Mouse (Mus musculus) intestine, embryonic 15.5 days (tissue): Measurements from ENCODE around the gene Dnlz. TPM values are rescaled to one million over a fixed set of nuclear protein-coding genes. Genes with fewer than 3 reads are reported as not detected.
A peak's percentile ranks its signal among the peaks of the same experiment; 100 is the strongest.
"Not testable (repeated sequence)": the region's sequence is repeated elsewhere in the genome, so short reads cannot be mapped to it uniquely, and the experiment has no call there.

ENCODE experiments used
- ATAC-seq: fragments of 200-750 bp; cut with Nextera tagmentation; 2 replicates; pipeline ENCODE4 v1.8.0; 2017; ENCODE audit warnings: moderate TSS enrichment, moderate library complexity
- H3K27ac ChIP-seq: fragments of 300-500 bp; sonication (generic); 2 replicates; pipeline ENCODE4 v1.5.1; 2015; ENCODE audit warnings: mild to moderate bottlenecking, inconsistent platforms
- H3K27me3 ChIP-seq: fragments of 300-500 bp; sonication (generic); replicated peaks from 2 replicates; pipeline ENCODE4 v1.6.1; 2015; ENCODE audit warnings: inconsistent platforms
- H3K36me3 ChIP-seq: fragments of 300-500 bp; sonication (generic); 2 replicates; pipeline ENCODE4 v1.6.1; 2015; ENCODE audit warnings: inconsistent platforms
- H3K4me1 ChIP-seq: fragments of 300-500 bp; sonication (generic); replicated peaks from 2 replicates; pipeline ENCODE4 v1.6.1; 2015; ENCODE audit warnings: inconsistent platforms
- H3K4me2 ChIP-seq: fragments of 300-500 bp; sonication (generic); replicated peaks from 2 replicates; pipeline ENCODE4 v1.6.1; 2015; ENCODE audit warnings: mild to moderate bottlenecking, inconsistent platforms
- H3K4me3 ChIP-seq: fragments of 300-500 bp; sonication (generic); replicated peaks from 2 replicates; pipeline ENCODE4 v1.5.1; 2015; ENCODE audit warnings: inconsistent platforms
- H3K9ac ChIP-seq: fragments of 300-500 bp; sonication (generic); 2 replicates; pipeline ENCODE4 v1.6.1; 2015; ENCODE audit warnings: inconsistent platforms
- H3K9me3 ChIP-seq: fragments of 300-500 bp; sonication (generic); 2 replicates; pipeline ENCODE4 v1.6.1; 2016; ENCODE audit warnings: inconsistent platforms
- WGBS: fragments of 180-500 bp; shearing (Covaris S2); methylation state at CpG from one replicate; pipeline ENCODE4 v1.1.7; 2015; 5-methylcytosine and 5-hydroxymethylcytosine counted together
- polyA plus RNA-seq: library from polyadenylated mRNA; unstranded; fragments of >200 nt; fragmentation: Nextera tagmentation; extraction: Ambion mirVana; gene quantifications from 2 replicates; pipeline ENCODE4 v1.2.1, GENCODE M21; 2015

Gene Dnlz
- polyA plus RNA-seq: 23.6 and 24.7 TPM in 2 replicates

GRCm38 (mm10) chr2:26351358-26352290 is at the start of gene Dnlz:
TSS of gene Dnlz (minus strand) at chr2:26352110.
- no peaks in the 10 kb centered on the region for H3K9me3 ChIP-seq
- H3K36me3 ChIP-seq: peaks cover 4% of the 10 kb centered on the region; the same call in 1 of the 2 replicates
- 3% methylated on average over 62 of the region's 62 CpGs for WGBS
- H3K27ac ChIP-seq: peak within 1 kb of the TSS; percentile 89
- peaks cover 21% of the 10 kb centered on the region for H3K4me1 ChIP-seq
- peak within 1 kb of the TSS; percentile 89 for H3K9ac ChIP-seq
- H3K27me3 ChIP-seq: no peaks in the 10 kb centered on the region
- peak; percentile 90 for ATAC-seq
- peak within 1 kb of the TSS; percentile 98 for H3K4me2 ChIP-seq
- peak within 1 kb of the TSS; percentile 72 for H3K4me3 ChIP-seq

- Histone ChIP-seq H3K4me2 (no peak overlapping the region), H3K4me1 (peaks cover 11% of the 10 kb centered on the region; the same call in 1 of the 2 replicates), H3K27me3 (no peaks in the 10 kb centered on the region), H3K36me3 (peaks cover 53% of the 10 kb centered on the region), H3K9ac (no peak overlapping the region), H3K9me3 (no peaks in the 10 kb centered on the region), H3K4me3 (no peak overlapping the region), H3K27ac (no peak overlapping the region)
- no peak for ATAC-seq
- 91% methylated on average over 4 of the region's 4 CpGs for whole genome bisulfite sequencing
Measured at GRCm38 (mm10) chr2:26401023-26401422, 49.1 kb upstream of the Dnlz start.

- Histone ChIP-seq H3K27ac (no peak overlapping the region), H3K4me1 (0 out of 2 replicates have a peak, but pooled peaks cover 4% of the 10 kb centered on the region), H3K36me3 (peaks cover 60% of the 10 kb centered on the region), H3K27me3 (no peaks in the 10 kb centered on the region), H3K4me2 (no peak overlapping the region), H3K9ac (no peak overlapping the region), H3K4me3 (no peak overlapping the region), H3K9me3 (no peaks in the 10 kb centered on the region)
- 84% methylated on average over 5 of the region's 5 CpGs for WGBS
- no peak for ATAC-seq
Measured at GRCm38 (mm10) chr2:26400296-26400695, 48.4 kb upstream of the Dnlz start.

- Histone ChIP-seq H3K4me2 (no peak overlapping the region), H3K4me3 (no peak overlapping the region), H3K4me1 (no peaks in the 10 kb centered on the region), H3K27me3 (no peaks in the 10 kb centered on the region), H3K9ac (no peak overlapping the region), H3K9me3 (no peaks in the 10 kb centered on the region), H3K36me3 (peaks cover 67% of the 10 kb centered on the region), H3K27ac (no peak overlapping the region)
- ATAC-seq: no peak
- WGBS: 68% methylated on average over 5 of the region's 5 CpGs
Measured at GRCm38 (mm10) chr2:26399647-26400046, 47.7 kb upstream of the Dnlz start.

- H3K27me3 ChIP-seq: no peaks in the 10 kb centered on the region
- no peak overlapping the region for H3K4me2 ChIP-seq
- no peaks in the 10 kb centered on the region for H3K9me3 ChIP-seq
- 89% methylated on average over 8 of the region's 8 CpGs for WGBS
- no peak for ATAC-seq
- peaks cover 71% of the 10 kb centered on the region for H3K36me3 ChIP-seq
- H3K4me1 ChIP-seq: no peaks in the 10 kb centered on the region
- no peak overlapping the region for H3K4me3 ChIP-seq
- no peak overlapping the region for H3K9ac ChIP-seq
- H3K27ac ChIP-seq: no peak overlapping the region
Measured at GRCm38 (mm10) chr2:26398978-26399377, 47.1 kb upstream of the Dnlz start.

GRCm38 (mm10) chr2:26391617-26392016 is 39.7 kb upstream of the Dnlz start:
- Histone ChIP-seq H3K4me1 (peaks cover 14% of the 10 kb centered on the region), H3K4me2 (no peak overlapping the region), H3K9ac (no peak overlapping the region), H3K27me3 (no peaks in the 10 kb centered on the region), H3K36me3 (peaks cover 64% of the 10 kb centered on the region), H3K4me3 (no peak overlapping the region), H3K27ac (no peak overlapping the region), H3K9me3 (no peaks in the 10 kb centered on the region)
- ATAC-seq: no peak
- 93% methylated on average over 6 of the region's 6 CpGs for WGBS

GRCm38 (mm10) chr2:26390954-26391353 is 39.0 kb upstream of the Dnlz start:
- 77% methylated on average over 3 of the region's 3 CpGs for WGBS
- ATAC-seq: no peak
- Histone ChIP-seq H3K4me2 (no peak overlapping the region), H3K4me1 (peaks cover 14% of the 10 kb centered on the region), H3K36me3 (peaks cover 63% of the 10 kb centered on the region), H3K9ac (no peak overlapping the region), H3K27me3 (no peaks in the 10 kb centered on the region), H3K27ac (no peak overlapping the region), H3K4me3 (no peak overlapping the region), H3K9me3 (no peaks in the 10 kb centered on the region)

- WGBS: under 1% methylated on average over 56 of the region's 60 CpGs
- H3K4me1 ChIP-seq: peaks cover 14% of the 10 kb centered on the region
- H3K9ac ChIP-seq: peak within 1 kb of the TSS; percentile 97
- H3K36me3 ChIP-seq: peaks cover 63% of the 10 kb centered on the region
- ATAC-seq: peak; percentile 95
- peak within 1 kb of the TSS; percentile 97 for H3K4me3 ChIP-seq
- no peaks in the 10 kb centered on the region for H3K9me3 ChIP-seq
- H3K27me3 ChIP-seq: no peaks in the 10 kb centered on the region
- peak within 1 kb of the TSS; percentile 81 for H3K27ac ChIP-seq
- peak within 1 kb of the TSS; percentile 95 for H3K4me2 ChIP-seq
Measured at GRCm38 (mm10) chr2:26389154-26389690, 37.3 kb upstream of the Dnlz start, which contains the start of the genes Entr1 and Pmpca. TSS of gene Entr1 (minus strand) at chr2:26389316. TSS of gene Pmpca (plus strand) at chr2:26389339.

GRCm38 (mm10) chr2:26388682-26389153 is 36.8 kb upstream of the Dnlz start:
- ATAC-seq: peak; percentile 75
- H3K36me3 ChIP-seq: peaks cover 66% of the 10 kb centered on the region
- H3K27me3 ChIP-seq: no peaks in the 10 kb centered on the region
- H3K9ac ChIP-seq: peak overlapping the region; percentile 97
- peaks cover 14% of the 10 kb centered on the region for H3K4me1 ChIP-seq
- H3K4me3 ChIP-seq: peak overlapping the region; percentile 97
- no peaks in the 10 kb centered on the region for H3K9me3 ChIP-seq
- H3K4me2 ChIP-seq: peak overlapping the region; percentile 95
- H3K27ac ChIP-seq: peak overlapping the region; percentile 81
- under 1% methylated on average over 45 of the region's 45 CpGs for WGBS

- Histone ChIP-seq H3K4me3 (no peak overlapping the region), H3K9ac (peak overlapping the region; percentile 97; the same call in 1 of the 2 replicates), H3K27ac (no peak overlapping the region), H3K36me3 (peaks cover 64% of the 10 kb centered on the region), H3K4me1 (peaks cover 14% of the 10 kb centered on the region), H3K4me2 (peak overlapping the region; percentile 95), H3K9me3 (no peaks in the 10 kb centered on the region), H3K27me3 (no peaks in the 10 kb centered on the region)
- 84% methylated on average over 3 of the region's 3 CpGs for WGBS
- ATAC-seq: no peak
Measured at GRCm38 (mm10) chr2:26387713-26388112, 35.8 kb upstream of the Dnlz start.

GRCm38 (mm10) chr2:26380871-26381270 is 29.0 kb upstream of the Dnlz start:
- Histone ChIP-seq H3K4me2 (peak overlapping the region; percentile 92), H3K9ac (peak overlapping the region; percentile 88; the same call in 1 of the 2 replicates), H3K36me3 (peaks cover 44% of the 10 kb centered on the region), H3K4me3 (peak overlapping the region; percentile 81)
- H3K4me1 ChIP-seq, H3K27me3 ChIP-seq, H3K9me3 ChIP-seq, ATAC-seq, H3K27ac ChIP-seq: not testable (repeated sequence)
- WGBS: 31% methylated on average over 6 of the region's 6 CpGs

- H3K9ac ChIP-seq: peak within 1 kb of the TSS; percentile 88
- peak; percentile 98 for ATAC-seq
- H3K27ac ChIP-seq: 0 out of 2 replicates have a peak within 1 kb of the TSS, but pooled peaks have one; percentile 40
- peak within 1 kb of the TSS; percentile 92 for H3K4me2 ChIP-seq
- no peaks in the 10 kb centered on the region for H3K27me3 ChIP-seq
- H3K4me1 ChIP-seq: 0 out of 2 replicates have a peak, but pooled peaks cover 7% of the 10 kb centered on the region
- peak within 1 kb of the TSS; percentile 81 for H3K4me3 ChIP-seq
- whole genome bisulfite sequencing: under 1% methylated on average over 38 of the region's 38 CpGs
- H3K36me3 ChIP-seq: peaks cover 43% of the 10 kb centered on the region
- no peaks in the 10 kb centered on the region for H3K9me3 ChIP-seq
Measured at GRCm38 (mm10) chr2:26380131-26380771, 28.3 kb upstream of the Dnlz start, which contains the start of gene Snapc4. TSS of gene Snapc4 (minus strand) at chr2:26380653.
